Mouse (Mus musculus): ENCODE measurements around the gene Six2. TPM values are rescaled to one million over a fixed set of nuclear protein-coding genes. Genes with fewer than 3 reads are reported as not detected.

Gene Six2
- polyA plus RNA-seq, 1 experiment from 2014 or later = 0.06 TPM

DNA sequence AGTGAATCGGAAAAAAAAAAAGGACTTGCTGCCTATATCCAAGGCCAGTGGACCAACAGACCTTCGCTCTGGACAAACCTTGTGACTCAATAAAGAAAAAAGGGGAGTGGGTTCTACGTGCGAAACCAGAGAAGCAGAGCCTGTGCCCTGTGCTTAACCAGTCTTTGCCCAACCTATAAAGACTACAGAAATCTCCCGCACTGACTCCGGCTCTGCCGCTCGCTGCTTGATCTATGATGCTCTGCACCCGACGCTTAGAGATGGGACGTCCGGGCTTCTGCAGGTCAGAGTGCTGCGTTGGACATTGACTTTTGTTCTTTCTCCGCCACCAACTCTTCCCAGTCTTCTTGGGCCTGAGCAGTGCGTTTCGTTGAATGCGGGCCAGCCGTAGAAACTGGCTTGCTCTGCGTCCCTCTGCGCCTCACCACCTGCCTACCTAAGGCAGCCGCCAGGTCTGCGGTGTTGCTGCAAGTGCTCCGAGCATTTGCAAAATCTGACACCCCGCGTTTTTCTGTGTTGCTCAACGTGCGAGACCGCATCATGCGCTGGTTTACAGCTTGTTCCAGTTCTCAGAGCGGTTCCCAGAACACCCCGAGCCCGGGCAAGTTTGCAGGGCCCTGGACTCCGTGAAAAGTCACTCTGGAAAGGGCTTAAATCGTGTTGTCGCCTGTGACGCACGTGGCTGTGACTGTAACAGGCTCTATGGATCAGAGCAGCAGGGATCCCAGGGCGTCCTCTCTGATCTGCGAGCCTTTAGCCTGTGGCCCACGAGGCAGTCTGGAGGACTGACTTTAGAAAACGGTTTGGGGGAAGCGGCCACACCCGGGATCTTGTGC lies 3.8 kb upstream of the Six2 start:
- peaks cover 19% of the 10 kb centered on the region for H3K4me1 ChIP-seq (replicated peaks; ENCODE audit: control insufficient read depth, insufficient read depth, low read length)
- peaks cover 83% of the 10 kb centered on the region for H3K27me3 ChIP-seq (ENCODE audit: control insufficient read depth, insufficient read depth, low read depth, low read length)
- no peak overlapping the region for H3K27ac ChIP-seq (ENCODE audit: low read length)
- 3% methylated on average over 43 of the region's 43 CpGs for WGBS
- H3K9me3 ChIP-seq (ENCODE audit: control insufficient read depth, low read length) = peaks cover 3% of the 10 kb centered on the region; the same call in 1 of the 2 replicates
- no peak overlapping the region for H3K9ac ChIP-seq (ENCODE audit: low read length)
- no peak overlapping the region for H3K4me3 ChIP-seq (ENCODE audit: low read length)
- no peak for ATAC-seq (ENCODE audit: low read depth)
- no peaks in the 10 kb centered on the region for H3K36me3 ChIP-seq (ENCODE audit: control insufficient read depth, insufficient read depth, low read length)
- H3K4me2 ChIP-seq (ENCODE audit: low read depth, low read length) = no peak overlapping the region

DNA sequence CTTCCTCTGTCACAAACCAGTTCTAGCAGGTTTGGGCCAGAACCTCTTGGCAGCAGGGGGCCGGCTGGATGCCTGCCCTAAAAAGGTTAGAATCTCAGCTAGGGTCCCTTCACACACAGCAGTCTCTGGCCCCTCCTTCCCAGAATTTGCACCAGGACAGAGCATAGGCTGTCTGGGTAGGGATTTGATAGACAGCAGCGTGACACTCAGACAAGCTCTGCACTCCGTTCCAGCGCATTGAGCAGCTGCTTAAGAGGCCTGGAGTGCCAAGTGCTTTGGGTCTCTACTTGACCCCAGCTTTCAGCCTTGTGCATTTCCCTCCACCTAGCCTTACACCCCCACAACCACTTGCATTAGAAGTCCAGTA lies 2.9 kb upstream of the Six2 start:
- no peak overlapping the region for H3K27ac ChIP-seq (ENCODE audit: low read length)
- 9% methylated on average over 4 of the region's 4 CpGs for WGBS
- H3K4me2 ChIP-seq (ENCODE audit: low read depth, low read length) = no peak overlapping the region

DNA sequence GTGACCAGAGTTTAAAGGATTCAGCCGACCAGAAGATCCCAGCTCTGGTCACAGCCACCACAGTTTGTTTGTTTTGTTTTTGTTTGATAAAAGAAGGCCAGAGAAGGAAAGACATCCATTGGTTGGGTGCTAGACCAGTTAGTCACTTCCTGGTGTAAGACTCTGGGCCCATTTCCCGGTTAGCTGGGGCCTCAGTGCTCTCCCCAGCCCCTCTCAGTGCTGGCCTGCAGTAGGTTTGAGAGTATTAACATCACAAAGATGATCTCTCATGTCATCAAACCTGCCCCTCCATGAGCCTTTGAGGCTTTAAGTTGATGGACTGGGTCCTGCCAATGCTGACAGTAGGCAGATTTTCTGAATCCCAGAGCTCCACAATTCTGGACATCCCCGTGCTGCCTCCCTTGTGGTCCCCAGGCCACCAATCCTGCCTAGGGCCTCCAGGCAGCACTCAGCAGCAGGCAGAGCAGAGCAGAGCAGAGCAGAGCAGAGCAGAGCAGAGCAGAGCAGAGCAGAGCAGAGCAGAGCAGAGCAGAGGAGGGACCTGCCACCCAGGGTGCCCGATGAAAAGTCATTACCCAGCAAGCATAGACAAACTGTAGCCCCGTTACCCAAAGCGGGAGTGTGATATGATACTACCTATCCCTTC lies 2.4 kb upstream of the Six2 start:
- Histone ChIP-seq H3K4me2 (ENCODE audit: low read depth, low read length) (no peak overlapping the region), H3K27ac (ENCODE audit: low read length) (no peak overlapping the region), H3K9ac (ENCODE audit: low read length) (no peak overlapping the region), H3K36me3 (ENCODE audit: control insufficient read depth, insufficient read depth, low read length) (no peaks in the 10 kb centered on the region), H3K4me1 (replicated peaks; ENCODE audit: control insufficient read depth, insufficient read depth, low read length) (peaks cover 19% of the 10 kb centered on the region), H3K9me3 (ENCODE audit: control insufficient read depth, low read length) (peaks cover 3% of the 10 kb centered on the region; the same call in 1 of the 2 replicates), H3K27me3 (ENCODE audit: control insufficient read depth, insufficient read depth, low read depth, low read length) (peaks cover 92% of the 10 kb centered on the region), H3K4me3 (ENCODE audit: low read length) (no peak overlapping the region)
- 5% methylated on average over 6 of the region's 6 CpGs for WGBS
- ATAC-seq (ENCODE audit: low read depth) = no peak

More for the DNA sequence above, 2.9 kb upstream of the Six2 start:
- peaks cover 3% of the 10 kb centered on the region; the same call in 1 of the 2 replicates for H3K9me3 ChIP-seq (ENCODE audit: control insufficient read depth, low read length)
- no peak overlapping the region for H3K4me3 ChIP-seq (ENCODE audit: low read length)
- no peaks in the 10 kb centered on the region for H3K36me3 ChIP-seq (ENCODE audit: control insufficient read depth, insufficient read depth, low read length)
- peaks cover 89% of the 10 kb centered on the region for H3K27me3 ChIP-seq (ENCODE audit: control insufficient read depth, insufficient read depth, low read depth, low read length)
- H3K9ac ChIP-seq (ENCODE audit: low read length) = no peak overlapping the region
- H3K4me1 ChIP-seq (replicated peaks; ENCODE audit: control insufficient read depth, insufficient read depth, low read length) = peaks cover 19% of the 10 kb centered on the region
- no peak for ATAC-seq (ENCODE audit: low read depth)

GRCm38 (mm10) chr17:85689807-85690319 lies 1.8 kb upstream of the Six2 start:
- WGBS = 15% methylated on average over 5 of the region's 5 CpGs
- H3K27me3 ChIP-seq (ENCODE audit: control insufficient read depth, insufficient read depth, low read depth, low read length) = peaks cover 95% of the 10 kb centered on the region
- ATAC-seq (ENCODE audit: low read depth) = no peak
- peaks cover 3% of the 10 kb centered on the region; the same call in 1 of the 2 replicates for H3K9me3 ChIP-seq (ENCODE audit: control insufficient read depth, low read length)
- no peaks in the 10 kb centered on the region for H3K36me3 ChIP-seq (ENCODE audit: control insufficient read depth, insufficient read depth, low read length)
- H3K4me1 ChIP-seq (replicated peaks; ENCODE audit: control insufficient read depth, insufficient read depth, low read length) = peaks cover 19% of the 10 kb centered on the region
- no peak overlapping the region for H3K4me3 ChIP-seq (ENCODE audit: low read length)
- H3K27ac ChIP-seq (ENCODE audit: low read length) = no peak overlapping the region
- H3K4me2 ChIP-seq (ENCODE audit: low read depth, low read length) = no peak overlapping the region
- H3K9ac ChIP-seq (ENCODE audit: low read length) = no peak overlapping the region

DNA sequence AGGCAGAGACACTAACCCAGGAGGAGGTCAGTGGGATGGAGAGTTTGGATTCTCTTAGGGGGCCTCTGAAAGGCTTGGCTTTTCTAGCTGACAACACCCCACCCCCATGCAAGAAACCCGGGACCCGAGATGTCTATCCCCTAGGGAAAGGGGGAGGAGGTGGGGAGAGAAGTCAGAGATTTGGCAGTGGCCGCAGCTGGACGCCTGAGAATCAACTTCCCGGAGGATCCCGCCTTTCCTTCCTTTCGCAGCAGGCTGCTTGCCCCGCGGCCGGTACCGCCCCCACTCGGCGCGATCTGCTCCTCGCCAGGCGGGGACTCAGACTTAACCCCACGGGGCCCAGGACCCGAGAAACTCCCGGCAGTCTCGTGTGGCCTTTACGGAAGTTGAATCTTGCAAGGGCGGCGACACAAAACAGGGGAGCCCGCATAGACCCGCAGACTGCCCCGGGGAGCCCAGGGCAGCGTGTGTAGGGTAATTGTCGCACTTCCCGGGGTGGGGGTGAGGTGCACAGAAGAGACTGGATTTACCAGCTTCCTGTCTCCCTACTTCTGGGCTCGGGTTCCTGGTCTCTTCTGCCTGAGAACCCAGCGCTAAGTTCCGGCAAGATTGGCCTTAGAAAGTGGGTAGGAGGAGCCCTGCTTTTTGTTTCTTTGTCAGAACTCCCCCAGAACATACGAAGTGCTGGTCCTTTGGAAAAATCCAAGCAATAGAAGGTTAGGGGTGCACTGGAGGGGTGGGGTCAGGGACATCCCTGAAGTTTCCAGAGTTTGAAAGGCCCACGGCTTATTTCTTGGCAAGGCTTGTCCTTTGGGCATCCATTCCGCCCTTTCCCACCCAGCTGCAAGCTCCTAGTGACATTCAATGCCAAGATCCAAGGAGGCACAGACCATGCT lies 1.1 kb upstream of the Six2 start:
- 1% methylated on average over 35 of the region's 35 CpGs for WGBS
- H3K4me3 ChIP-seq (ENCODE audit: low read length) = peak overlapping the region; percentile 51
- no peak overlapping the region for H3K27ac ChIP-seq (ENCODE audit: low read length)
- no peaks in the 10 kb centered on the region for H3K36me3 ChIP-seq (ENCODE audit: control insufficient read depth, insufficient read depth, low read length)
- H3K27me3 ChIP-seq (ENCODE audit: control insufficient read depth, insufficient read depth, low read depth, low read length) = peaks cover 97% of the 10 kb centered on the region
- H3K9ac ChIP-seq (ENCODE audit: low read length) = no peak overlapping the region
- peaks cover 19% of the 10 kb centered on the region for H3K4me1 ChIP-seq (replicated peaks; ENCODE audit: control insufficient read depth, insufficient read depth, low read length)
- peak; percentile 34; the same call in 1 of the 2 replicates for ATAC-seq (ENCODE audit: low read depth)
- no peaks in the 10 kb centered on the region for H3K9me3 ChIP-seq (ENCODE audit: control insufficient read depth, low read length)
- H3K4me2 ChIP-seq (ENCODE audit: low read depth, low read length) = peak overlapping the region; percentile 87

- WGBS = under 1% methylated on average over 76 of the region's 109 CpGs
- no peak; the same call in none of the 2 replicates for ATAC-seq (ENCODE audit: low read depth)
- peaks cover 96% of the 10 kb centered on the region for H3K27me3 ChIP-seq (ENCODE audit: control insufficient read depth, insufficient read depth, low read depth, low read length)
- peak overlapping the region; percentile 51 for H3K4me3 ChIP-seq (ENCODE audit: low read length)
- no peaks in the 10 kb centered on the region for H3K9me3 ChIP-seq (ENCODE audit: control insufficient read depth, low read length)
- H3K4me2 ChIP-seq (ENCODE audit: low read depth, low read length) = peak overlapping the region; percentile 87
- no peak overlapping the region for H3K27ac ChIP-seq (ENCODE audit: low read length)
- peaks cover 19% of the 10 kb centered on the region for H3K4me1 ChIP-seq (replicated peaks; ENCODE audit: control insufficient read depth, insufficient read depth, low read length)
- H3K9ac ChIP-seq (ENCODE audit: low read length) = peak overlapping the region; percentile 32; the same call in 1 of the 2 replicates
- no peaks in the 10 kb centered on the region for H3K36me3 ChIP-seq (ENCODE audit: control insufficient read depth, insufficient read depth, low read length)
Measured at GRCm38 (mm10) chr17:85687421-85688235, 446 bp downstream of the Six2 start.

DNA sequence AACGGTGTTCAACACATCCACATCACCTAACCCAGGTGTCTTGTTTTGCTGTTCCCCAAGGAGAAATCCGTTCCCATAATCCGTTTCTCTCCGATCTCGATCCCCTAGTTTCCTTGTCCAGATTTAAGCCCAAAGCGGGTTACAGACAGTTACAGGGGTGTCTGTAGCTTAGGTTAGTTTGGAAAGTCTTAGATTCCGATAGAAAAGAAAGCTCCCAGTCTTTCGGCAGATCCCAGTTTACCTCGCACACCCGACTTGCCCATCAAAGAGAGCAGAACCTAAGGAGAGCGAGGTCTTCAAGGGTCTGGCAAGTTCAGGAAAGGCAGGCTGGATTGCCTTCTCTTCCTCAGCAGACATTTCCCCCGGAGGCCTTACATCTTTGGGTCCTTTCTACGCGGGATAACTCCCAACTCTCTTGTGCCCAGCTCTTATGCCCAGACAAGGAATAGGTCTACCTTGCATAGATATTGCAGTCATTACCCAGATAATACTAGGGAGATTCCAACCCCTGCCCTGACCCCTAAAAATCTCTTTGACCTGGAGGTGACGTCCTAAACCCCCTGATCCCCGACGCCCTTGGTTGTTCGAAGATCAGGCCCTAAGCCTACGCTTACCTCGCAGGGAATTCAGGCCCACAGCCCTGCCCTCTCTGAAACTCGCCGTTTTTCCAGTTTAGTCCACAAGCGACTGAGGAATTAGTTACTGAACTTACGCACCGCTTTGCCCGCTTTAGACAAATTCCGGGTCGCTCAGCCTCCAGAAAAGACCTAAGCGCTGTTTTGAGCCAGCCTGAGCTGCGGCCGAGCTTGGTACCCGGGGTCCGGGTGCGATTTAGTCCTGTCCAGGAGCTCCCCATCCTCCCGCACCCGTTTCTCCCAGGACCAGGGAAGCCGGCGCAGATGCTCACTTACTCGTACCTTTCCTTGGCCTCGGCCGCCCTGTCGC lies 1.3 kb downstream of the Six2 start:
- no peak for ATAC-seq (ENCODE audit: low read depth)

More for the DNA sequence above, 1.3 kb downstream of the Six2 start:
- H3K9ac ChIP-seq (ENCODE audit: low read length) = no peak overlapping the region
- peaks cover 19% of the 10 kb centered on the region for H3K4me1 ChIP-seq (replicated peaks; ENCODE audit: control insufficient read depth, insufficient read depth, low read length)
- H3K9me3 ChIP-seq (ENCODE audit: control insufficient read depth, low read length) = no peaks in the 10 kb centered on the region
- H3K27ac ChIP-seq (ENCODE audit: low read length) = no peak overlapping the region
- peak overlapping the region; percentile 87 for H3K4me2 ChIP-seq (ENCODE audit: low read depth, low read length)
- WGBS = 3% methylated on average over 42 of the region's 42 CpGs
- peak overlapping the region; percentile 51 for H3K4me3 ChIP-seq (ENCODE audit: low read length)
- peaks cover 96% of the 10 kb centered on the region for H3K27me3 ChIP-seq (ENCODE audit: control insufficient read depth, insufficient read depth, low read depth, low read length)
- no peaks in the 10 kb centered on the region for H3K36me3 ChIP-seq (ENCODE audit: control insufficient read depth, insufficient read depth, low read length)

Data from lung, embryonic 16.5 days (tissue).